Mouse (Mus musculus): Measurements from ENCODE around the gene Snx8. TPM values are rescaled to one million over a fixed set of nuclear protein-coding genes. Genes with fewer than 3 reads are reported as not detected.
"Not testable (repeated sequence)": the region's sequence is repeated elsewhere in the genome, so short reads cannot be mapped to it uniquely, and the experiment has no call there.

Snx8 gene
- polyA plus RNA-seq, 1 experiment from 2014 or later, result 35.9 TPM

- no peak for ATAC-seq
- H3K9ac ChIP-seq (ENCODE audit: low read depth, low read length), result no peak overlapping the region
- H3K9me3 ChIP-seq (ENCODE audit: control insufficient read depth, low read length), result no peaks in the 10 kb centered on the region
- H3K4me1 ChIP-seq (ENCODE audit: control insufficient read depth, insufficient read depth, low read length), result peaks cover 8% of the 10 kb centered on the region
- H3K4me3 ChIP-seq (ENCODE audit: low read length), result no peak overlapping the region
- H3K27ac ChIP-seq (ENCODE audit: low read length), result no peak overlapping the region
- H3K27me3 ChIP-seq (replicated peaks; ENCODE audit: control insufficient read depth, insufficient read depth, low read length), result no peaks in the 10 kb centered on the region
- no peaks in the 10 kb centered on the region for H3K36me3 ChIP-seq (ENCODE audit: control insufficient read depth, insufficient read depth, low read length)
- 39% methylated on average over 3 of the region's 3 CpGs for WGBS
- no peak overlapping the region for H3K4me2 ChIP-seq (ENCODE audit: low read depth, low read length)
Observed at GRCm38 (mm10) chr5:140374226-140374625, 14.8 kb downstream of the Snx8 start.

GRCm38 (mm10) chr5:140373711-140374110 is 15.4 kb downstream of the Snx8 start:
- Histone ChIP-seq H3K9me3 (ENCODE audit: control insufficient read depth, low read length) (no peaks in the 10 kb centered on the region), H3K4me1 (ENCODE audit: control insufficient read depth, insufficient read depth, low read length) (peaks cover 8% of the 10 kb centered on the region), H3K27me3 (replicated peaks; ENCODE audit: control insufficient read depth, insufficient read depth, low read length) (no peaks in the 10 kb centered on the region), H3K36me3 (ENCODE audit: control insufficient read depth, insufficient read depth, low read length) (no peaks in the 10 kb centered on the region), H3K9ac (ENCODE audit: low read depth, low read length) (no peak overlapping the region), H3K4me3 (ENCODE audit: low read length) (no peak overlapping the region), H3K4me2 (ENCODE audit: low read depth, low read length) (no peak overlapping the region), H3K27ac (ENCODE audit: low read length) (no peak overlapping the region)
- no peak for ATAC-seq
- WGBS, result 77% methylated on average over 2 of the region's 2 CpGs

- H3K4me3 ChIP-seq (ENCODE audit: low read length), result no peak overlapping the region
- no peaks in the 10 kb centered on the region for H3K9me3 ChIP-seq (ENCODE audit: control insufficient read depth, low read length)
- H3K4me1 ChIP-seq (ENCODE audit: control insufficient read depth, insufficient read depth, low read length), result peaks cover 8% of the 10 kb centered on the region
- no peak overlapping the region for H3K27ac ChIP-seq (ENCODE audit: low read length)
- no peak for ATAC-seq
- H3K9ac ChIP-seq (ENCODE audit: low read depth, low read length), result no peak overlapping the region
- H3K4me2 ChIP-seq (ENCODE audit: low read depth, low read length), result no peak overlapping the region
- 93% methylated on average over 3 of the region's 3 CpGs for WGBS
- H3K36me3 ChIP-seq (ENCODE audit: control insufficient read depth, insufficient read depth, low read length), result no peaks in the 10 kb centered on the region
- H3K27me3 ChIP-seq (replicated peaks; ENCODE audit: control insufficient read depth, insufficient read depth, low read length), result no peaks in the 10 kb centered on the region
Observed at GRCm38 (mm10) chr5:140371671-140372070, 17.4 kb downstream of the Snx8 start.

- no peak for ATAC-seq
- Histone ChIP-seq H3K27me3 (replicated peaks; ENCODE audit: control insufficient read depth, insufficient read depth, low read length) (no peaks in the 10 kb centered on the region), H3K27ac (ENCODE audit: low read length) (no peak overlapping the region), H3K4me2 (ENCODE audit: low read depth, low read length) (no peak overlapping the region), H3K4me1 (ENCODE audit: control insufficient read depth, insufficient read depth, low read length) (peaks cover 8% of the 10 kb centered on the region), H3K36me3 (ENCODE audit: control insufficient read depth, insufficient read depth, low read length) (no peaks in the 10 kb centered on the region), H3K9ac (ENCODE audit: low read depth, low read length) (no peak overlapping the region), H3K4me3 (ENCODE audit: low read length) (no peak overlapping the region), H3K9me3 (ENCODE audit: control insufficient read depth, low read length) (no peaks in the 10 kb centered on the region)
- WGBS, result 56% methylated on average over 6 of the region's 6 CpGs
Observed at GRCm38 (mm10) chr5:140370446-140371254, 18.4 kb downstream of the Snx8 start.

GRCm38 (mm10) chr5:140369466-140369865 is 19.6 kb downstream of the Snx8 start:
- Histone ChIP-seq H3K4me2 (ENCODE audit: low read depth, low read length) (no peak overlapping the region), H3K27ac (ENCODE audit: low read length) (no peak overlapping the region), H3K9ac (ENCODE audit: low read depth, low read length) (no peak overlapping the region), H3K9me3 (ENCODE audit: control insufficient read depth, low read length) (no peaks in the 10 kb centered on the region), H3K27me3 (replicated peaks; ENCODE audit: control insufficient read depth, insufficient read depth, low read length) (no peaks in the 10 kb centered on the region), H3K4me3 (ENCODE audit: low read length) (no peak overlapping the region), H3K4me1 (ENCODE audit: control insufficient read depth, insufficient read depth, low read length) (peaks cover 8% of the 10 kb centered on the region), H3K36me3 (ENCODE audit: control insufficient read depth, insufficient read depth, low read length) (no peaks in the 10 kb centered on the region)
- no peak for ATAC-seq
- WGBS, result 49% methylated on average over 2 of the region's 2 CpGs

- Histone ChIP-seq H3K9ac (ENCODE audit: low read depth, low read length) (no peak overlapping the region), H3K4me2 (ENCODE audit: low read depth, low read length) (no peak overlapping the region), H3K36me3 (ENCODE audit: control insufficient read depth, insufficient read depth, low read length) (no peaks in the 10 kb centered on the region), H3K27ac (ENCODE audit: low read length) (no peak overlapping the region), H3K4me3 (ENCODE audit: low read length) (no peak overlapping the region), H3K9me3 (ENCODE audit: control insufficient read depth, low read length) (no peaks in the 10 kb centered on the region), H3K27me3 (replicated peaks; ENCODE audit: control insufficient read depth, insufficient read depth, low read length) (no peaks in the 10 kb centered on the region), H3K4me1 (ENCODE audit: control insufficient read depth, insufficient read depth, low read length) (peaks cover 8% of the 10 kb centered on the region)
- no peak for ATAC-seq
- WGBS, result 82% methylated on average over 4 of the region's 4 CpGs
Observed at GRCm38 (mm10) chr5:140368926-140369325, 20.1 kb downstream of the Snx8 start.

GRCm38 (mm10) chr5:140368126-140368525 is 20.9 kb downstream of the Snx8 start:
- WGBS, result 96% methylated on average over 2 of the region's 2 CpGs
- not testable (repeated sequence) for ATAC-seq; H3K9me3 ChIP-seq (ENCODE audit: control insufficient read depth, low read length); H3K27me3 ChIP-seq (replicated peaks; ENCODE audit: control insufficient read depth, insufficient read depth, low read length); H3K4me2 ChIP-seq (ENCODE audit: low read depth, low read length); H3K36me3 ChIP-seq (ENCODE audit: control insufficient read depth, insufficient read depth, low read length); H3K27ac ChIP-seq (ENCODE audit: low read length); H3K4me1 ChIP-seq (ENCODE audit: control insufficient read depth, insufficient read depth, low read length); H3K9ac ChIP-seq (ENCODE audit: low read depth, low read length); H3K4me3 ChIP-seq (ENCODE audit: low read length)

GRCm38 (mm10) chr5:140364415-140364814 is 24.6 kb downstream of the Snx8 start:
- 79% methylated on average over 5 of the region's 5 CpGs for WGBS
- no peaks in the 10 kb centered on the region for H3K27me3 ChIP-seq (replicated peaks; ENCODE audit: control insufficient read depth, insufficient read depth, low read length)
- 0 out of 2 replicates have a peak, but pooled peaks cover 2% of the 10 kb centered on the region for H3K9me3 ChIP-seq (ENCODE audit: control insufficient read depth, low read length)
- no peak overlapping the region for H3K9ac ChIP-seq (ENCODE audit: low read depth, low read length)
- no peaks in the 10 kb centered on the region for H3K4me1 ChIP-seq (ENCODE audit: control insufficient read depth, insufficient read depth, low read length)
- ATAC-seq, result peak; percentile 53
- no peak overlapping the region for H3K4me2 ChIP-seq (ENCODE audit: low read depth, low read length)
- no peaks in the 10 kb centered on the region for H3K36me3 ChIP-seq (ENCODE audit: control insufficient read depth, insufficient read depth, low read length)
- H3K27ac ChIP-seq (ENCODE audit: low read length), result no peak overlapping the region
- H3K4me3 ChIP-seq (ENCODE audit: low read length), result no peak overlapping the region

- H3K4me3 ChIP-seq (ENCODE audit: low read length), result peak overlapping the region; percentile 34
- peak overlapping the region; percentile 53 for H3K27ac ChIP-seq (ENCODE audit: low read length)
- peak overlapping the region; percentile 56 for H3K9ac ChIP-seq (ENCODE audit: low read depth, low read length)
- H3K36me3 ChIP-seq (ENCODE audit: control insufficient read depth, insufficient read depth, low read length), result peaks cover 8% of the 10 kb centered on the region
- no peaks in the 10 kb centered on the region for H3K4me1 ChIP-seq (ENCODE audit: control insufficient read depth, insufficient read depth, low read length)
- no peaks in the 10 kb centered on the region for H3K27me3 ChIP-seq (replicated peaks; ENCODE audit: control insufficient read depth, insufficient read depth, low read length)
- 0 out of 2 replicates have a peak, but pooled peaks cover 2% of the 10 kb centered on the region for H3K9me3 ChIP-seq (ENCODE audit: control insufficient read depth, low read length)
- peak; percentile 92 for ATAC-seq
- H3K4me2 ChIP-seq (ENCODE audit: low read depth, low read length), result peak overlapping the region; percentile 24
- WGBS, result 63% methylated on average over 14 of the region's 14 CpGs
Observed at GRCm38 (mm10) chr5:140359930-140360674, 29.0 kb downstream of the Snx8 start.
